Mouse (Mus musculus): ENCODE measurements around the gene Fn3krp. TPM values are rescaled to one million over a fixed set of nuclear protein-coding genes. Genes with fewer than 3 reads are reported as not detected.

Gene Fn3krp
- polyA plus RNA-seq, 1 experiment from 2014 or later, result 4.6 TPM

DNA sequence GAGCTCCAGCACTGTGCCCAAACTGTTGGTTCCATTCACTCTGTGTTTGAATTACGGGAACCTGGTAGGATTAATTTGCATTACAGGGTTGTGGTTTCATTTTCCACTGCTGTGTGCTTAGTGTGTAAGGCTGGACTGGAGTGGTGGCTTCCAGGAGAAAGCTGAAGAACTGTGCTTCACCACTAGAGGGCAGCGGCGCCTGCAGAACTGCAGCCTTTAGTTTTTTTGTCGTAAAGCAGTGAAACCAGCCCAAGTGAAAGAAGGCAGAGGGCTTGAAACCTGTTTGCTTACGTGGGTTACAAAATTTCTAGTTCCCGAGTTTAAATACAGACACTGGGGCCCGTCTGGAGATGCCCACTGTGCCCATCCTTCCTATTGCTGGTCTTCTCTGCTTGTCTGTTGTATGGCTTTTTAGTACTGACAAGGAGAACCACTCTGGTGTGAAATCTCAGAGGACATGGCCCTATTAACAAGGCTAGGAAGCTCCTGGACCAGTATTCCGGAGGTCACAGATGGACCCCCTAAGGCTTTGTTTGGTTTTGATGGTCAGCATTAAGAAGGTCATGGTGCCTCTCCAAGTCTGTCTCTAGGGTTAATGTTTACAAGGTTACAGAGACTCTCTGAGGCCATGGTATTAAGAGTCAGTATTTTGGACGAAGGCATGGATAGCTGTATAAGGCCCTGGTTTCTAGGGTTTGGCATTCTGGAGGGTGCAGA, 54.7 kb downstream of the Fn3krp start:
- ATAC-seq (ENCODE audit: low FRiP score, low TSS enrichment) (peak; percentile 53), DNase-seq (ENCODE audit: low spot score) (peak; percentile 85)
- no peaks in the 10 kb centered on the region; the same call in 1 of the 2 replicates for H3K36me3 ChIP-seq (ENCODE audit: control insufficient read depth, insufficient read depth, low read length)
- no peaks in the 10 kb centered on the region for H3K4me1 ChIP-seq (replicated peaks; ENCODE audit: control insufficient read depth, insufficient read depth)
- WGBS, result 25% methylated on average over 9 of the region's 9 CpGs
- no peaks in the 10 kb centered on the region for H3K9me3 ChIP-seq (ENCODE audit: control insufficient read depth, low read length)
- no peak overlapping the region for H3K9ac ChIP-seq (ENCODE audit: low read length)
- TF ChIP-seq EP300 (optimal IDR thresholded peaks at IDR 0.05) (no peak), CTCF (IDR thresholded peaks at IDR 0.05; ENCODE audit: low read depth) (peak; percentile 95)
- no peak overlapping the region for H3K27ac ChIP-seq (replicated peaks)
- no peak overlapping the region for H3K4me3 ChIP-seq (ENCODE audit: low read depth, low read length)
- H3K27me3 ChIP-seq (ENCODE audit: control insufficient read depth, insufficient read depth, low read length), result no peaks in the 10 kb centered on the region
- no peak overlapping the region for H3K4me2 ChIP-seq (replicated peaks; ENCODE audit: low read depth)

GRCm38 (mm10) chr11:121479476-121480203, 58.4 kb downstream of the Fn3krp start:
- H3K9me3 ChIP-seq (ENCODE audit: control insufficient read depth, low read length), result no peaks in the 10 kb centered on the region
- peak overlapping the region; percentile 81 for H3K27ac ChIP-seq (replicated peaks)

More at GRCm38 (mm10) chr11:121479476-121480203, 58.4 kb downstream of the Fn3krp start:
- ATAC-seq (ENCODE audit: low FRiP score, low TSS enrichment), result no peak
- Histone ChIP-seq H3K9ac (ENCODE audit: low read length) (no peak overlapping the region), H3K4me3 (ENCODE audit: low read depth, low read length) (no peak overlapping the region), H3K27me3 (ENCODE audit: control insufficient read depth, insufficient read depth, low read length) (no peaks in the 10 kb centered on the region), H3K4me1 (replicated peaks; ENCODE audit: control insufficient read depth, insufficient read depth) (no peaks in the 10 kb centered on the region), H3K36me3 (ENCODE audit: control insufficient read depth, insufficient read depth, low read length) (peaks cover 2% of the 10 kb centered on the region; the same call in 1 of the 2 replicates), H3K4me2 (replicated peaks; ENCODE audit: low read depth) (no peak overlapping the region)
- DNase-seq (ENCODE audit: low spot score), result no peak
- TF ChIP-seq CTCF (IDR thresholded peaks at IDR 0.05; ENCODE audit: low read depth), result no peak
- TF ChIP-seq EP300 (optimal IDR thresholded peaks at IDR 0.05), result peak; percentile 27
- WGBS, result 85% methylated on average over 15 of the region's 15 CpGs

Small RNA genes within 50 kb of the gene (microRNA-seq; reads per million reads assigned to microRNA genes)
- gene Mir7236, result not detected

Other genes starting within 250 kb of the Fn3krp start
- gene Hexdc, start 217.0 kb upstream of the Fn3krp start, polyA plus RNA-seq (2015; fragmentation: Nextera tagmentation; extraction: Ambion mirVana), result 5.7 and 6.4 TPM in 2 replicates
- 22.2 and 23.3 TPM in 2 replicates for gene Ogfod3, start 216.7 kb upstream of the Fn3krp start, polyA plus RNA-seq (2015; fragmentation: Nextera tagmentation; extraction: Ambion mirVana)
- 26.9 and 27.4 TPM in 2 replicates for gene Cybc1, start 192.1 kb upstream of the Fn3krp start, polyA plus RNA-seq (2015; fragmentation: Nextera tagmentation; extraction: Ambion mirVana)
- gene Narf, start 184.1 kb upstream of the Fn3krp start, polyA plus RNA-seq (2015; fragmentation: Nextera tagmentation; extraction: Ambion mirVana), result 19.3 and 19.8 TPM in 2 replicates
- 3.4 and 5.3 TPM in 2 replicates for gene Foxk2, start 161.4 kb upstream of the Fn3krp start, polyA plus RNA-seq (2015; fragmentation: Nextera tagmentation; extraction: Ambion mirVana)
- gene Wdr45b, start 67.0 kb upstream of the Fn3krp start, polyA plus RNA-seq (2015; fragmentation: Nextera tagmentation; extraction: Ambion mirVana), result 48.7 and 53.2 TPM in 2 replicates
- gene Rab40b, start 33.1 kb upstream of the Fn3krp start, polyA plus RNA-seq (2015; fragmentation: Nextera tagmentation; extraction: Ambion mirVana), result 5.5 and 6.1 TPM in 2 replicates
- 0.44 and 0.52 TPM in 2 replicates for gene Fn3k, start 13.5 kb downstream of the Fn3krp start, polyA plus RNA-seq (2015; fragmentation: Nextera tagmentation; extraction: Ambion mirVana)
- gene Tbcd, start 30.5 kb downstream of the Fn3krp start, polyA plus RNA-seq (2015; fragmentation: Nextera tagmentation; extraction: Ambion mirVana), result 36.8 and 41.3 TPM in 2 replicates
- gene Zfp750, start 97.9 kb downstream of the Fn3krp start, polyA plus RNA-seq (2015; fragmentation: Nextera tagmentation; extraction: Ambion mirVana), result 19.2 and 22.7 TPM in 2 replicates